Mouse (Mus musculus) MEL (cell line): Measurements from ENCODE around the gene Six2.

Experiments
- CTCF ChIP-seq, 3 experiments: IDR thresholded peaks in 2 of 3; conservative IDR thresholded peaks in 1 of 3; 2 replicates each; pipeline ENCODE4 v1.5.1; 2011 to 2012; ENCODE audit warnings: low read length in 3 of 3, low read depth in 2 of 3, mild to moderate bottlenecking in 2 of 3, improper control_type of control experiment in 1 of 3, inconsistent platforms in 1 of 3, mixed read lengths in 1 of 3, moderate library complexity in 1 of 3; ENCODE audit not compliant: control insufficient read depth in 1 of 3, insufficient read depth in 1 of 3, poor library complexity in 1 of 3, severe bottlenecking in 1 of 3
- E2F4 ChIP-seq: IDR thresholded peaks from 2 replicates; pipeline ENCODE4 v1.6.1; 2011; ENCODE audit warnings: low read depth, low read length, improper control_type of control experiment, borderline replicate concordance
- ELF1 ChIP-seq: IDR thresholded peaks from 2 replicates; pipeline ENCODE4 v1.6.1; 2014; ENCODE audit warnings: low read depth, mild to moderate bottlenecking, inconsistent platforms, low read length, improper control_type of control experiment, moderate library complexity
- MAFK ChIP-seq: IDR thresholded peaks from 2 replicates; pipeline ENCODE4 v1.6.1; 2011; ENCODE audit warnings: low read depth, mild to moderate bottlenecking, low read length, improper control_type of control experiment, borderline replicate concordance
- MAX ChIP-seq: IDR thresholded peaks from 2 replicates; pipeline ENCODE4 v1.6.1; 2011; ENCODE audit warnings: low read length, improper control_type of control experiment
- POLR2A ChIP-seq, 2 experiments: IDR thresholded peaks; 2 replicates each; pipeline ENCODE4 v1.6.1; 2011 to 2012; ENCODE audit warnings: low read length in 2 of 2, mild to moderate bottlenecking in 2 of 2, control low read depth in 1 of 2, improper control_type of control experiment in 1 of 2, low read depth in 1 of 2, moderate library complexity in 1 of 2; ENCODE audit not compliant: control insufficient read depth in 1 of 2, insufficient read depth in 1 of 2, poor library complexity in 1 of 2
- RAD21 ChIP-seq: IDR thresholded peaks from 2 replicates; pipeline ENCODE4 v1.6.1; 2011; ENCODE audit warnings: mild to moderate bottlenecking, low read depth, low read length, improper control_type of control experiment
- RCOR1 ChIP-seq: IDR thresholded peaks from 2 replicates; pipeline ENCODE4 v1.6.1; 2012; ENCODE audit warnings: low read depth, mild to moderate bottlenecking, inconsistent platforms, low read length, improper control_type of control experiment
- TAL1 ChIP-seq: IDR thresholded peaks from 2 replicates; pipeline ENCODE4 v1.6.1; 2012; ENCODE audit warnings: mild to moderate bottlenecking, inconsistent platforms, low read length, moderate library complexity, mixed read lengths
- TCF12 ChIP-seq: IDR thresholded peaks from 2 replicates; pipeline ENCODE4 v1.6.1; 2014; ENCODE audit warnings: low read depth, mild to moderate bottlenecking, inconsistent platforms, low read length, improper control_type of control experiment, moderate library complexity
- USF1 ChIP-seq: IDR thresholded peaks from 2 replicates; pipeline ENCODE4 v1.6.1; 2014; ENCODE audit warnings: low read depth, mild to moderate bottlenecking, inconsistent platforms, low read length, improper control_type of control experiment, moderate library complexity

DNA sequence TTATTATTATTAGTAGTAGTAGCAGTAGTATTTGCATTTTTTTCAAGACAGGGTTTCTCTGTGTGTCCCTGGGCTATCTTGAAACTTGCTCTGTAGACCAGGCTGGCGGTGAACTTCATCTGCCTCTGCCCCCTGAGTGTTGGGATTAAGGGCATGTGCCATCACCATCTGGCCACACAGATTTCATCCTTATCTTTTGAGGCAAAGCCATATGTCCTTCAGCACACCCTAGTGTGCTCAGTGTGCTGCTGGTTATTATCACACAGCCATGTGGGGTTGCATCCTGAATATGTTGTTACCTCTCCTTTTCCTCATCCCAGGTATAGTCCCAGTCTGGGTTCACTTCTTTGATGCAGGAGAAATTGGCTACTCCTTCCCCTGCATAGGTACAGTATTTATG lies 28.1 kb downstream of the Six2 start:
- no peak for TF ChIP-seq CTCF (IDR thresholded peaks at IDR 0.05 in 2 of 3, conservative IDR thresholded peaks at IDR 0.05 in 1 of 3; ENCODE audit: control insufficient read depth in 1 of 3, insufficient read depth in 1 of 3, low read depth in 2 of 3, low read length in 3 of 3, poor library complexity in 1 of 3, severe bottlenecking in 1 of 3)
- no peak for TF ChIP-seq ELF1
- TF ChIP-seq MAX: no peak
- no peak for TF ChIP-seq TCF12
- TF ChIP-seq POLR2A (IDR thresholded peaks at IDR 0.05; ENCODE audit: control insufficient read depth in 1 of 2, insufficient read depth in 1 of 2, low read depth in 1 of 2, low read length in 2 of 2, poor library complexity in 1 of 2): no peak
- no peak for TF ChIP-seq RAD21
- TF ChIP-seq USF1: no peak
- TF ChIP-seq E2F4: no peak
- no peak for TF ChIP-seq MAFK
- no peak for TF ChIP-seq TAL1
- TF ChIP-seq RCOR1: no peak
